Mouse (Mus musculus): ENCODE measurements at regions not wholly inside any gene's neighbourhood (a gene's known extent, or its start where the extent isn't known, plus 50 kb on each side); places are given as distances from the start of the nearest gene placed in this dataset.

- TF ChIP-seq CTCF (IDR thresholded peaks at IDR 0.05; ENCODE audit: low read depth) (no peak), EP300 (IDR thresholded peaks at IDR 0.05; ENCODE audit: low read depth) (no peak)
Measured at GRCm38 (mm10) chr5:75453757-75454390, 120.8 kb upstream of the Kit start.

Measured in liver, postnatal 0 days (tissue).